Mouse (Mus musculus) liver, embryonic 14.5 days (tissue): ENCODE measurements around the gene Asic5.

Source experiments
- CTCF ChIP-seq: IDR thresholded peaks from 2 replicates; pipeline ENCODE4 v1.5.1; 2016; ENCODE audit warnings: antibody characterized with exemption, low read depth, control low read depth
- EP300 ChIP-seq: IDR thresholded peaks from 2 replicates; pipeline ENCODE4 v1.6.1; 2016; ENCODE audit warnings: antibody characterized with exemption, low read depth

DNA sequence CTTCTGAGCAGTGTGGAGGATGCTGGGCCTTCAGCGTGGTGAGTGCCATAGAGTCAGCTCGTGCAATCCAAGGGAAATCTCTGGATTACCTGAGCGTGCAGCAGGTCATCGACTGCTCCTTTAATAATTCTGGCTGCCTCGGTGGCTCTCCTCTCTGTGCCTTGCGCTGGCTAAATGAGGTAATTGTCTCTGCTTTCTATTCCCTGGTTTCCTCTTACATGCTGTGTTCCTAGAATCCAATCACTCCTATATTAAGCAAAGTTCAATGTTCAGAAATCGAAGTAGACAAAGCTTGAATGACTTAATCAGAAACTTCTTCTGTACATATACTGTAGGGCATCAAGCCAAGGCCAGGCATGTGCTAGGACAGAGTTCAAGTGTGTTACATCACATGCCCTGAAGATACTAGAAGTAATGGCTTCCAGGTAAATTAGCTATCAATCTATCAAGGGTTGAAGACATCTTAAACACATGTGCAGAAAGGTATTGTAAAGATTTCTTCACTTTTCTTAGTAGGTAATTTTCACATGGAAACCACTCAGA, 37.2 kb upstream of the Asic5 start:
- TF ChIP-seq CTCF (no peak), EP300 (no peak)
